Mouse (Mus musculus): Measurements from ENCODE around the gene Utp3.
"Not testable (repeated sequence)": the region's sequence is repeated elsewhere in the genome, so short reads cannot be mapped to it uniquely, and the experiment has no call there.

Gene Utp3

DNA sequence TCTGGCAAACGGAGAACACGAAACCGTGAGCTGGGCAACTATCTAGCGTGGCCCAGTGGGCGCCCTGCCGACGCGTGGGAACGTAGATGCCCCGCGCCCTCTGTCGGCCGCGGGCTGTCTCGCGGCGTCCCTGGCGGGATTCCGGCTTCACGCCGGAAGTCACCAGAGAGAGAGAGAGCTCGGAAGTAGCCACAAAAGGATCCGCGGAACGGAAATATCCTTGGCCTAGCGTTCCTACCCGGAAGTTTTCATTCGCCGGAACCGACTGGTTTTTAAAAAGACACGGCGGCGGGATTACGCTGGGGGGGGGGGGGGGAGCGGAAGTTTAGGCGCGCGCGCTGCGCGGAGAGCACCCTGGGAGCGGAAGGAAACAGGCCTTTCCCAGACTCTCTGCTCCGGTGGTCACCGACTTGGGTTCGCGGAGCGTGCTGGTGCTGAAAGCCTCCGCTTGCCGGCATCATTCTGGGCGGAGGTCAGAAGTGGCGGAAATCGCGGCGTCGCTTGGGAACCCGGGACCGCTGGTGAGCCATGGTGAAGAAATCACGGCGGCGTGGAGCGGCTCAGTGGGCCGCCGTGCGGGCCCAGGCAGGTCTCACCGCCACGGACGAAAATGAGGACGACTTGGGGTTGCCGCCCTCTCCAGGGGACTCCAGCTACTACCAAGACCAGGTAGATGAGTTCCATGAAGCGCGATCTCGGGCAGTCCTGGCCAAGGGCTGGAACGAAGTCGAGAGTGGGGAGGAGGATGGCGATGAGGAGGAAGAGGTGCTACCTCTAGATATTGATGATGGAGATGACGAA is at the start of gene Utp3:
Gene Utp3, plus strand, starts transcription at position 377 of the 801 bp plus-strand sequence.
- DNase-seq, result peak; percentile 97

DNA sequence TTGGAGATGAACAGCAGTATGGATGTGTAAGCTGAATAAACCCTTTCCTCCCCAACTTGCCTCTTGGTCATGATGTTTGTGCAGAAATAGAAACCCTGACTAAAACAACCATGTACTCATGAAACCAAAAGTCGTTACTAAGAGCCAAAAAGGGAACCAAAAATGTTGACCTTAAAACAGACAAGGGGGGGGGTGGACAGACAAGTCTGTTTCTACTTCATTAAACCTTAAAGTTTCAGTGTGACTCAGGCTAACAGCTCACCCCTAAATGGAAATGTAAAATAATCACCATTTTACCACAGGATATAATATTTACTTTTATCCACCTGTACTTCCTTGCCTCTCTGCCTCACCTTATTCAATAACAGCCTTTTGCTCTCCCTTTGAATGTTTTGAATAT is 45.7 kb upstream of the Utp3 start:
- DNase-seq, result no peak

GRCm38 (mm10) chr5:88508990-88509389 is 45.3 kb upstream of the Utp3 start:
- no peak for DNase-seq

GRCm38 (mm10) chr5:88519232-88519631 is 35.0 kb upstream of the Utp3 start:
- peak; percentile 28 for DNase-seq

- no peak for DNase-seq
These were observed 26.6 kb upstream of the Utp3 start, which contains the start of gene Jchain for GRCm38 (mm10) chr5:88527657-88528056. Jchain (minus strand) TSS chr5:88527891.

DNA sequence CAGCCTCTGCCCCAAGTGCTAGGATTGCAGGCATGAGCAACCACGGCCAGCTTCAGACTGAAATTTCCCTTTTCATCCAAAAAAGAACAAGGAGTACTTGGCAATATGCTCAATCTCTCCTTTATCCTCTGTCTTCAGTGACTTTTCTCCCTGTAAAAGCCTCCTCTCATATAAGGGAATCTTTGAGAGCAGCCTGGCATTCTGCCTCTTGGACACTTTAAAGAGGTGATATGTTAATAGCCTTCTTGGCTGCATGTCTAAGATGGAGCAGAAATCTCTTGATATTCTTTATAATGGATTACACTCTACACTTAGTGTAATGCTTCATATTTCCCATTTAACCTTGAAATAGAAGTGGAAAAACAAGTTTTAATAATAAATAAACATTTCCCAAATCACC is 23.4 kb upstream of the Utp3 start:
- DNase-seq, result no peak

DNA sequence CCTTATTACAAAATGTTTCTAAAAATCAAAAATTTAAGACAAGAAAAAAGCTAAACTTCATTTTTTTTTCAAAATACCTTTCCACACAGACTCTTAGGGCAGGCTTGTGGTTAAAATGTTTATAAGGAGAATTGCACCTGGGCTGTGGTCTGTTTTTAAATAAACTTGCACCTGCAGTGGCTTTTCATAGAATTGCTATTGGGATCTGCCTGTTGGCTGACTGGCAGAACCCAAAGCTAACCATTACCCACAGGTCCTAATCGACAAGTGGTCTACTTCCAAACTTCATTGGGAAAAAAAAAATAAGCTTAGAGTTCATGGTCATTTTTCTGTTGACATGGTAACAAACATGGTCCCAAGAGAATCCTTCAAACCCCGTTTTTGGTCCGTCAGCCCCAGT is 19.6 kb upstream of the Utp3 start:
- no peak for DNase-seq

GRCm38 (mm10) chr5:88540845-88541244 is 13.4 kb upstream of the Utp3 start:
- no peak for DNase-seq

DNA sequence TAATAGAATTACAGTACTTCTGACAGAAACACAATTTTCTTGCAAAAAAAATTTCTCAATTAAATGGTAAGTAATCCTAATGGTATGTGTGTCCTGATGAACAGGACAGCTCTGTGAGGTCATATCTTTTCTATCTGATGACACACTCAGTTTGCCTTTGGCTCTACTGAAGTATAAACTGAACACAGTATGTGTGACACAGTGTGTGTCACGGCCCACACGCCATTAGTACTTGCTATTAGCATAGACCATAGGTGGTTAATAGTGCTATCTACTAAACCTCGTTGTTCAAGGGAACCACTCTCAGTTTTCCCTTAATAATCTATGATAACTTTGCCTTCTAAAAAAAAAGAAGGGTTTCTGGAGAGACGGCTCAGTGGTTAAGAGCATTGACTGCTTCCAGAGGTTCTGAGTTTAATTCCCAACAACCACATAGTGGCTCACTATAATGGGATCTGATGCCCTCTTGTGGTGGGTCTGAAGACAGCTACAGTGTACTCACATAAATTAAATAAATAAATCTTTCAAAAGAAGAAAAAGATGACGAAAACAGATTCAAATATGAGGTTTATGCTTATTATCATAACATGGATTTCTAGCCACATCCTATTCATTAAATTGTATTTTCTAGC is 11.5 kb upstream of the Utp3 start:
- DNase-seq, result peak; percentile 41

- DNase-seq, result not testable (repeated sequence)
These were observed 9.9 kb upstream of the Utp3 start for GRCm38 (mm10) chr5:88544411-88544810.

GRCm38 (mm10) chr5:88545536-88545935 is 8.7 kb upstream of the Utp3 start:
- DNase-seq, result no peak

GRCm38 (mm10) chr5:88553271-88554085 is 784 bp upstream of the Utp3 start:
- no peak for DNase-seq

DNA sequence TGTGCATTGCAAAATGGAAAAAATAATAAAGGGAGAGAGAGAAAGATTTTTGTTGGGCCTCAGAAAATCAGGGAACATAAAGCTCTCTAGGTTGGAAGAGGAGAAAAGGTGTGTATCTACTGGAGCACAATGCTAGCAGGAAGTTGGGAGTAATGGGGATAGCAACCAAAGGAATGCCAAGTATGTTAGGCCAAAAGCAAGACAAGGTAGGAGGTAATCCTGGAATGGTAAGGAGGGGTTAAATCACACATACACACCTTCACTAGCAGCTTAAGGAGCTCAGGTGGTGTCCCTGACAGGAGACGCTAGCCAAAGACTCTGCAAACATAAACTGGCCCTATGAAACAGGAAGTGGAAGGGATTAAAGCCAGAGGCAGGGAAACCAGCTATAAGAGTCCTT is 4.7 kb downstream of the Utp3 start:
- no peak for DNase-seq

DNA sequence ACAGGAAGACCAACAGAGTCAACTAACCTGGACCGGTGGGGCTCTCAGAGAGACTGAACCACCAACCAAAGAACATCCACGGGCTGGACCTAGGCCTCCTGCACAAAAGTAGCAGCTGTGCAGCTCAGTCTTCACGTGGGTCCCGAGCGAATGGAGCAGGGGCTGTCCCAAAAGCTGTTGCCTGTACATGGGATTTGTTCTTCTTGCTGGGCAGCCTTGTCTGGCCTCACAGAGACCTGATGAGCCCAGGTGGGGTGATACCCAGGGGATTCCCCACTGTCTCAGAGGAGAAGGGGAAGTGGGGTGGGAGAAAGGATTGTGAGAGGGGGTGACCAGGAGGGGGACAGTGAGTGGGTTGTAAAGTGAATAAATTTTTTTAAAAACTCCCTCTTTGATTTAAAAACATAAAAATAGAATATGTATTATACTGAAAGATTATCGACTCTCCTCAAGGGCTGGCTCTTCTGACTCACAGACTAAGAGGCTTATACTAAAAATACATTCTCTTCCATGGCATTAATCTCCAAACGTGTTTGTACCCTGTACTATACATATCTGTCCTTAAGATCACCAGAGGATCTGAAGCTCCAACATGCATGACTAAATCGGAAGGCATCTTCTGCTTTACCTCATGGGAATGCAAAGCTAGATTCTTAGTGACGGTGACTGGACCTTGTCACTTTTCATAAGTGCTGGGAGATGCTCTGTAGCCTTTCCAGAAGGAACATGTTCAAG is 7.0 kb downstream of the Utp3 start:
- no peak for DNase-seq

DNA sequence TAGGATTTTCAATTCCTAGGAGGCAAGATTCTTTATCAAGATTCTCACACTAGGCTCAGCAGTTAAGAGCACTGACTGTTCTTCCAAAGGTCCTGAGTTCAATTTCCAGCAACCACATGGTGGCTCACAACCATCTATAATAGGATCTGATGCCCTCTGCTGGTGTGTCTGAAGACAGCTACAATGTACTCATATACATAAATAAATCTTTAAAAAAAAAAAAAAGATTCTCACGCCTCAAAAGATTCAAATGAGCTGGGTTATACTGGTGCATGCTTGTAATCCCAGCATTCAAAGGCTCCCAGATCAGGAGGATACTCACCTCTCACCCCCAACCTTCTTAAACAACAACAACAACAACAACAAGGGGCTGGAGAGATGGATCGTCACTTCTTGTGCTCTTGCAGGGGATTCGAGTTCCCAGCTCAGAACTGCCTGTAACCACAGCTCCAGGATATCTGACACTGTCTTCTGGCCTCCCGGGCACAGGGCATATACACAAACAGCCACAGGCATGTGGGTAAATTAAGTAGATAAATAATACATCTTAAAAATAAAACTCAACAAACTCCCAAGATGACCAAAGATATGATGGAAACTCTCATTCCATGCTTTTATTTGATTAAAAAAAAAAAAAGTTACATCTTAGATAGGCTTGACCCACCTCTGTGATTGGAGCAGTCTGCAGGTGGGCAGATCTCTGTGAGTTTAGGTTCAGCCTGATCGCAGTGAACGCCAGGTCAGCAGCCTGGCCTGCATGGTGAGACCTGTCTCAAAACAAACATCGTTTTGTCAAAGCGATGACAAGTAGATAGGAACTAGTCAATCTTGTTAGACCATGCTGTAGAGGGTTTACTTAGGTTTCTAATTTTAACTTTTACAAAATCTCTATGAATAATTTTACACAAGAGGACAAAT is 8.9 kb downstream of the Utp3 start:
- DNase-seq, result no peak

- peak; percentile 56 for DNase-seq
These were observed 10.4 kb downstream of the Utp3 start, which contains the start of gene Rufy3 for GRCm38 (mm10) chr5:88564501-88565147. Rufy3 (plus strand) TSS chr5:88565040.

DNA sequence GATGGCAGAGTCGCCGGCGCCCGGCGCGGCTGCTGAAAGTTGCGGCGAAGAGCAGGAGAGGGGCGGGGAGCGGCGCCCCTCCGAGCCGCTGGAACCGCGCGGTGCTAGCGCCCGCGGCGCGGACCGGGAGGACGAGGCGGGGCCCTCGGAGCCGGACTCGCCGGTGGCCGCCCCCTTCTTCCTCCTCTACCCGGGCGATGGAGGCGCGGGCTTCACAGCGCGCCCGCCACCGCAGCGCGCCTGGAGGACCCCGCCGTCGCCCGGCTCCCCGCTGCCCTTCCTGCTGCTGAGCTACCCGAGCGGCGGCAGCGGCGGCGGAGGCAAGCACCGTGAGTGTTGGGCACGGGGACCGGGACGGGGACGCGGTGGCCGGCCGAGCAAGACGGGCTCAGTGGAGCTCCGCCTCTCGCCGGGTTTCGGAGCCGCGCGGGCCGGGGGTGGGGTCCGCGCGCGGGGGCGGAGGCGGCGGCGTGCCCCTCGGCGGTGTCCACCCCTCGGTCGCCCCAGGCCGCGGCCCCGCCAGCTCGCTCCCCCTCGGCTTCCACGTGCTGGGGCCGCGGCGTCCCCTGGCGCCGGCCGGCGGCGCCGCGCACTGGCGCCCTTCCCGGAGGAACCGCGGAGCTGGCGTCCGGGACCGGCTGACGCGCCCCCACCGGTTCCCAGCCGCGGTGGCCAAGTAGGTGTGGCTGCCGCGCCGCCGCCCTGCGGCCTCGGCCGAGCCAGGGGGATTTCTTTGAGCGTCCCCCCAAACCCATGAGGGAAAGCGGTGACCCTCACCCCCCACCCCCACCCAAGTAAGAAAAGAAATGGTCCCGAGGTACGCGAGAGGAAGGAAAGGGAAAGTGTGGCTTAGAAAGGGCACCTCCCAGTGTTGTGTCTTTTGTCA is 11.1 kb downstream of the Utp3 start:
- peak; percentile 61 for DNase-seq

DNA sequence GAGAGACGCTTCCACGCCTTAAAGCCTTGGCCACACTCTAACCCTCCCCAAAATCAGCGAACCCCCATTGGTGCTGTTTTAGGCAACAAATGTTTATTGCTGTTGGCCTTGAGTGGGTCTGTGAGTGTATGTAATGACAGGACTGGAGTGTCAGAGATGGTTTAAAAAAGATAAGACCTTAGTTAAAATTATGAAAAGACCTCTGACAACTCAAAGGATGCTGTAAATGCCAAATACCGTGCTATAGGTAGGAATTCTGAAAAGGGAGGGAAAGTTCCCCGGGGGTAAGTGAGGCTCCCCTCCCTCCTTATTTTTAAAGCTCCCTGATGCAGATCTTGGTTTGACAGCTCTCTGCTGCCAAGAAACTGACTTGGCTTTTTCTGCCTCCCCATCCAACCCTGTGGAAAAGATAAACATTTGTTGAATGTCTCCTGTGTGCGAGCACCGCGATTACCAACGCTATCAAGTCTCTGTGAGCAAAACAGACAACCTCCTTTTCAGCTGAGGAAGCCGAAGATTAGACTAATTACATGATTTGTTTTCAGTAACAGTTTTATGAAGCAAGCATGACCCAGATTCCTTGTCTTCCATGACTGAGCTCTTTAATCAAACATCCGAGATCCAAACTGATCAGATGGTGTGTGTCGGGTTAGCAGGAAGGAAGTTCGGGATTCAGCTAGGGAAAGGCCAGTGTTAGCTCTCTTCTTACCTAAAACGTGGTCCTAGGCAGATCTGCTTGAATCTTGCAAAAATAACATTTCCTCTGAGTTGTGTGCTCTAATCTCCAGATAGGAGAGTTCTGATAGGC is 12.0 kb downstream of the Utp3 start:
- DNase-seq, result no peak

DNA sequence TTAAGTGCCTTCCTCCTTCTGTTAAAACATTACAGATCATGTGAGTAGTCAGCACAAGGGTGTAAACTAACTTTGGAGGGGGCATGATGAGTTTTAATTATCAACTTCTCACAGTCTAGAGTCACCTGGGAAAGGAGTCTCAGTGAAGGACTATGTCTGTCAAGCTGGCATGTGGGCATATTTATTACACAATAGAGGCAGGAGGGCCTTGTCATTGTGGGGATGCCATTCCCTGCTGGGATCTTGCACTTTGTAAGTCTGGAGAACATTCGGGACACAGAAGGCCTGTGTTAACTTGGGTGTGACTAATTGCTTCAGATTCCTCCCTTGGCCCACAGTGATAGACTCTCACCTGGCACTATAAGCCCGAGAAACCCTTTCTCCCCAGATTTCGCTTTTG is 15.3 kb downstream of the Utp3 start:
- DNase-seq, result no peak
